Mouse (Mus musculus) Muller cell, postnatal 12 days (primary cell): ENCODE results near the gene Miox.
A peak's percentile ranks its signal among the peaks of the same experiment; 100 is the strongest.

Experiments
- DNase-seq: peaks from one replicate; pipeline ENCODE4 v3.0.0-alpha.2; 2015; ENCODE audit errors: inconsistent ontology term

Miox gene

GRCm38 (mm10) chr15:89334271-89334670 lies at the start of gene Miox:
Gene Miox, plus strand, starts transcription at chr15:89334398.
- no peak for DNase-seq

DNA sequence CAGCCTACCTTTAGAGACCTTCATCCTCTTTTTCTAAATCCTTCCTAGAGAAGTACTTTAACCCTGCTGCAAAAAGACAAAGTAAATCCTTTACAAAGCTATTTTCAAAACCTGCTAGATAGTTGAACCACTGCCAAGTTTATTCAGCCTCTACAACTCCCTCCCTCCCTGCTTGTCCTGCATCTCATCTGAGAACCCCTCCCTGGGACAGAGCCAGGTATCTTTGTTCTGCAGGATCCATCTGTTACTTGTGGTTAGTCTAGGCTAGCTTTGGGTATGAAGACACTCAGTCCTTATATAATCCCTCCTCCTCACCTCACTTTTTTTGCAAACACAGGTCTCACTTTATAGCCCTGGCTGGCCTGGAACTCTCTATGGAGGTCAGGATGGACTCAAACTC lies 49.2 kb upstream of the Miox start:
- DNase-seq: no peak

DNA sequence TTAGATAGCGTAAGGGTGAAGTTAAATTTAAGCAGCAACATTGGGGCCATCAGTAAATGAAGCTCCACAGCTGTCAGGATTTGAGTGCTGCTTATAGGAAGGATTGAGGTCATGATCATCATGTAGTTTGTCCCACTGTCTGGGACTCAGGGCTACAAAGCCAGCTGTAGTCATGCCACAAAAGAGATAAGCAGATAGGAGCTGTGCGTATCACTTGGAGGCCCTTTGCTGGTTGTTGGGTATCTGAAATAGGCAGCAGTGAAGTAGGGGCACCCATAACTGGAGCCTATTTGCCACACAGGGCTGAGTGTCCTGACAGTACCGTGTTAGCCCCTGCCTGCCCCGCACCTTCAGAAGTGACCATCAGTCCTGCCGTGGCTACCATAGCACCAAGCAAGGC lies 48.7 kb upstream of the Miox start:
- DNase-seq: no peak

DNA sequence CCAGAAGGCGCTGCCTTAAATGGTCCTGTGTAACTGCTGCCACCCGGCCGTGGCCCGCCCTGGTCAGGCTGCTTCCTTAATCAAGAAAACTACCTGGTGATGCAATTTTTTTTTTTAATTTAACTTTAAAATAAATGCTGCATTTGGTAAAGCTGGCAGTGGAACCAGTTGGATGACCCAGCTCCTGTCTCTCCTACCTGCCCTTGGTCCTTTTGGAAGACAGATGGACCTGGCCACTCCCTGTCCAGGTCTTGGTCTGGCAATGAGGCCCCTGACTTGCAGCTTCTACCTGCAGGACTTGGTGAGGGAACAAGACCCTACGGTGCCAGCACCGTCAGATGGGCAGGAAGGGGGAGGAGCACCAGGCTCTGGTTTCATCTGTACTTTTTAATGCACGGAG lies 48.1 kb upstream of the Miox start:
- DNase-seq: no peak

DNA sequence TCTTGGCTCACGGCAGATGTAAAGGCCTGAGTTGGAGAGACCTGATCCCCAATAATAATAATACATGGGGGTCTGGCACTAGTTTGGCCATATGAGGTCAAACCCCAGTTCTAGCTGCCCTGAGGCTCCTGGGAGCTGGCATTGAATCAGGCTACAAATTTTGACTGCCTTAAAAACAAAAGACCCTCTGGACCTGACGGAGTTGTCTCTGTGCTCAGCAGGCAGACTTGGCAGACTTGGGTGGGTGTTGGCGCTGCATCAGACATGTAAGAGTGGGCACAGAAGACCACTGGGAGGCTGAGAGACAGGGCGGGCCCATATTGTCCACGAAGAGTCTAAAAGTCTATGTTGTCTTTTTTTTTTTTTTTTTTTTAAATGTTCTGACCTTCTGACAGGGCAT lies 47.6 kb upstream of the Miox start:
- no peak for DNase-seq

DNA sequence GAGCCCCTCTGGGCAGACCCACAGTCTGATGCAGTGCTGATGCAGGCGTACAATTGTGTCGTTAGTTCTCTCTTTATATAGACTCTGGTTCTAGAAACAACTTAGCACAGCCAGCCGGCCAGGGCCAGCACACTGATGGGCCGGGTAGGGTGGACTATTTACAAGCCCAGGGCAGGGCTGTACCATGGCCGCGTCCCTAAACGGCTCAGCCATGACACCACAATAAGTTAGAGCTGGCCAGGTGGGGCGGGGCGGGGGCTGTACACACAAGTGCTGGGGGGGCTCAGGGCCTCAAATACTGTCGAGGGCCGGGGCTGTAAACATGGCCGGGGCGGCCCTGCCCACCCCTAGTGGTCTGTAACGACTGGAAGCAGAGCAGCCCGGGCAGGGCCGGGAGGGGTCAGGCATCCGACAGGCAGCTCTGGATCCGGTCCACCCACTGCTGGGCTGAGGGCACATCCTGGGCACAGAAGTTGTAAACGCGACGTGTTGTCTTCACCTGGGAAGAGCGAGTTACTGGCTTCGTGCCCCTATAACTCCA lies 45.9 kb upstream of the Miox start:
- DNase-seq: no peak

- DNase-seq: no peak
Measured at GRCm38 (mm10) chr15:89289455-89289854, 44.7 kb upstream of the Miox start.

DNA sequence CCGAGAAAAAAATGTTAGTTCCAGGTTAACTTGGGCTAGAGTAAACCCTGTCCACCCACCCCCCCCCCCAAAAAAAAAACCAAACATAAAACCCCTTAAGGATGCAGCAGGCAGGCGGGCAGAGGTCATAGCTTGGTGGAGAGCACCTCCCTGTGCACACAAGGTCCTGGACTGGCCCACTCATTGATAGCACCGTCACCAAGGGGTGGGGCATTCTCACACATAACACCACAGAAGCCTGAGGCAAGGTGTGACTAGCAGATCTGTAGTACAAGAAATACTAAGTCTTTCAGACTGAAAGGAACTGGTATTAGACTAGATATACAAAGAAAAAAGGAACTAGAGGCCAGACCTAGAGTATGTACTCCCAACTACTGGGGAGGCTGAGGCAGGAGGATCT lies 42.7 kb upstream of the Miox start:
- no peak for DNase-seq

- no peak for DNase-seq
Measured at GRCm38 (mm10) chr15:89292795-89293194, 41.4 kb upstream of the Miox start.

DNA sequence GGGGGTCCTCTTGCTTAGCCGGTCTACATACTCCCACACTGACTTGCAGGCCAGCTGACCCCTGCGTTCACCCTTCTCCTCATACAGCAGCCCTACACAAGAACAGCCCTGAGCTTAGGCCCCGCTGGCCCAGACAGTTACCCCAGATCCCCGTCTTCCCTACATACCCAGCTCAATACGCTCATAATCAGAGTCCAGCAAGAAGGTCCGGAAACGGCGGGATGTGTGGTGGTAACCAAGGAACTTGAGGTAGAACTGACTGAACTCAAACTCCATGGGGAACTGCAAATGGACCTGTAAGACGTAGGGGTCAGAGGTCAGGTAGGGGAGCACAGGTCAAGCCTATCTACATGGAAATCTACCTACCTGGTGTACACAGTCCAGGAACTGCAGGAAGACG lies 40.4 kb upstream of the Miox start:
- DNase-seq: no peak

DNA sequence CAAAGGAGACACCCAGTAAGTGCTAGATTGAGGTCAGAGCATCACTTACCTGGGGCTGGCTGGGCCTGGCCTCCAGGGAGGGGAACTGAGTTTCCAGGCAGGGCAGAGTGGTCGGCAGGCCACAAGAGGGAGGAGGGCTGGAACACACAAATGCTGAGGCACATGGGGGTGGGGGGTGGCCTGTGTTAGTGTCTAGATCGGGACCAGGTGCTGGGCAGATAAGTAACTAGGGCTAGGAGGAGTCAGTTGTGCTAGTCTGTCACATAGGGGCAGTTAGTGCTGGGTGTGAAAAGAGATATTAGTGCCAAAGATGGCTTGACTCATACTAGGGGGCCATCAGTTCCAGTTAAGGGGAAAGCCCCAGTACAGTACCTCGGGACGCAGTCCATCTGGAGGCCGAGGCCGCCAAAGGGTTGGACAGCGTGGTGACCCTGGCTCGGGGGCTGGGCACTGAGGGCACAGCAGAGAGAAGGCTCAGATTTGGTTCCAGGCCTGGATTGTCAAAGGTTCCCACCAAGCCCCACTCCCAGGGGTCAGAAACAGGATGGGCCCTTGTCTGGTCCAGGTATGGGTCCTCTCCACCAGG lies 38.5 kb upstream of the Miox start:
- DNase-seq: no peak

GRCm38 (mm10) chr15:89296465-89296864 lies 37.7 kb upstream of the Miox start:
- no peak for DNase-seq

GRCm38 (mm10) chr15:89297695-89298094 lies 36.5 kb upstream of the Miox start:
- no peak for DNase-seq

DNA sequence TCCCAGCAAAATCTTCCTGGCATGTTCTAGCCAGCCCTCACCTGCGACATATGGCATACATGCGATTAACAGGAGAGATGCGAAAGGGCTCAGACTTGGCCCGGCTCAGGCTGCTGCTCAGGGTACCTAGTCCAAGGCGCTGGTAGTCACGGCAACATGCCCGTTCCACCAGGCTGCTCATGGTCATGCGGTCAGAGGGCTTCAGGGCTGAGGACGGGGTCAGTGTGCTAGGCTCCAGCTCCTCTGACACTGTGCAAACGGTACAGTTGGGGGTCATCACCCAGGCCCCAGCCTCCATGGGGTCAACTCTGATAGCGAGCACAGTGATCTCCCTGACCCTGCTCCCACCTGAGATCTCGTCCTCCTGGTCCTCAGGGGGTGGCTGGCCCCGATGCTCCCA lies 34.0 kb upstream of the Miox start:
- DNase-seq: no peak

GRCm38 (mm10) chr15:89300600-89300999 lies 33.6 kb upstream of the Miox start:
- DNase-seq: no peak

DNA sequence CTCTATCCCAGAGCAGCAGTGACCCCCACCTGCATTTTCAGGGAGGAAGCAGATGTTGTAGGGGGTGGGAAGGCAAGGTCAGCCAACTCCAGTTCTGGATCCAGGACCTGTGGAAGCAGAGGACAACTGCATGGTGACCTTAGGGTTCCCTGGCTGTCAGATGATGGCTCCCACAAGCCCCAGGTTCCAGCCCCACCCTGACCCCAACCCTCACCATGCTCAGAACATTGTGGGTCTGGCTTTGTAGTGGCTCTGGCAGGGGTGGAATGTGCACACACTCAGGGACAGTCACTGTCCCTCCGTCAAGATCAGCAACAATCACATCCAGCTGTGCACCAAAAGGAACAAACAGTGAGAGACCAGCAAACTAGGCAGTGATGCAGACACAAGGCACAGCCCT lies 28.2 kb upstream of the Miox start:
- DNase-seq: no peak

- DNase-seq: no peak
Measured at GRCm38 (mm10) chr15:89307461-89307860, 26.7 kb upstream of the Miox start.

GRCm38 (mm10) chr15:89308406-89309139 lies 25.6 kb upstream of the Miox start:
- DNase-seq: no peak

- DNase-seq: peak; percentile 54
Measured at GRCm38 (mm10) chr15:89309962-89310498, 24.2 kb upstream of the Miox start.

DNA sequence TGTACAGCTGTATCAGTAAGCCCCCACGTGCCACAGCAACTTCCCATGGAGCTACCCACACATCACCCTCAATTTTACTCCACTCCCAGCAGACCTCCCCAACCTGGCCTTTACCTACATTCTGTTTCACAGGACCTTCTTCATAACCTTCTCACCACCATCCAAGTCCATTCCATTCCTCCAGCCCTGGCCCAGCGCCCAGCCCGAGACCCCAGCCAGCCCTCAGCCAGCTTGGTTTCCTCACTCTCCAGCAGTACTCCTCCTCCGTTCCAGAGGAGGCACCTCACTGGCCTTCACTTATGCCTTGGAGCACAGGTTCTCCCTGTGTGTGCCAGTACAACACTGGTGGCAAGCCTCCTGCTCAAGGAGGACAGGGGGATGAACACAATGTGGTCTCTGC lies 20.8 kb upstream of the Miox start:
- no peak for DNase-seq

- peak; percentile 9 for DNase-seq
Measured at GRCm38 (mm10) chr15:89314107-89314506, 20.1 kb upstream of the Miox start.

- DNase-seq: peak; percentile 64
Measured at GRCm38 (mm10) chr15:89314511-89315189, 19.5 kb upstream of the Miox start.
